Mouse (Mus musculus) brain, embryonic 14.5 days (tissue): Measurements from ENCODE around the gene Gstt2.

Experiments
- CTCF ChIP-seq: fragments of 200-500 bp; IDR thresholded peaks from 2 replicates; pipeline ENCODE4 v1.5.1; 2012; ENCODE audit warnings: inconsistent platforms, mild to moderate bottlenecking, moderate library complexity, borderline replicate concordance; ENCODE audit not compliant: insufficient read depth, insufficient read length; ENCODE audit errors: extremely low read depth
- POLR2A ChIP-seq: fragments of 200-500 bp; IDR thresholded peaks from 2 replicates; pipeline ENCODE4 v1.6.1; 2012; ENCODE audit warnings: mild to moderate bottlenecking, inconsistent platforms, borderline replicate concordance; ENCODE audit not compliant: poor library complexity, insufficient read depth, insufficient read length, severe bottlenecking; ENCODE audit errors: extremely low read depth

- no peak for TF ChIP-seq POLR2A
- no peak for TF ChIP-seq CTCF
These were observed 51.8 kb downstream of the Gstt2 start for GRCm38 (mm10) chr10:75785442-75785841.
